Mouse (Mus musculus): ENCODE measurements around the gene Acss2.

- no peak for TF ChIP-seq POLR2A (IDR thresholded peaks at IDR 0.05; ENCODE audit: low read depth, low read length)
- TF ChIP-seq CTCF (conservative IDR thresholded peaks at IDR 0.05; ENCODE audit: insufficient read depth, insufficient read length, low read depth, low read length), result no peak
Measured at GRCm38 (mm10) chr2:155569223-155569807, 51.6 kb downstream of the Acss2 start.
